Mouse (Mus musculus): ENCODE measurements around the gene Kctd8. TPM values are rescaled to one million over a fixed set of nuclear protein-coding genes. Genes with fewer than 3 reads are reported as not detected.
"Not testable (repeated sequence)": the region's sequence is repeated elsewhere in the genome, so short reads cannot be mapped to it uniquely, and the experiment has no call there.

Kctd8 gene
- polyA plus RNA-seq, 1 experiment from 2014 or later: 1.3 TPM

- H3K27me3 ChIP-seq (replicated peaks): no peaks in the 10 kb centered on the region
- H3K9me3 ChIP-seq: no peaks in the 10 kb centered on the region
- no peaks in the 10 kb centered on the region for H3K4me1 ChIP-seq
- no peak overlapping the region for H3K27ac ChIP-seq (replicated peaks)
- no peak overlapping the region for H3K4me2 ChIP-seq
- ATAC-seq (ENCODE audit: extremely low read depth, insufficient number of reproducible peaks, low FRiP score, low TSS enrichment): no peak
- H3K4me3 ChIP-seq: no peak overlapping the region
- WGBS: 74% methylated on average over 6 of the region's 6 CpGs
- H3K36me3 ChIP-seq: no peaks in the 10 kb centered on the region
- H3K9ac ChIP-seq: no peak overlapping the region
Measured at GRCm38 (mm10) chr5:69284359-69284758, 57.1 kb downstream of the Kctd8 start.

- Histone ChIP-seq H3K4me1 (no peaks in the 10 kb centered on the region), H3K36me3 (no peaks in the 10 kb centered on the region), H3K4me3 (no peak overlapping the region), H3K4me2 (no peak overlapping the region), H3K27me3 (replicated peaks) (no peaks in the 10 kb centered on the region), H3K27ac (replicated peaks) (no peak overlapping the region), H3K9ac (no peak overlapping the region), H3K9me3 (no peaks in the 10 kb centered on the region)
- WGBS: 73% methylated on average over 2 of the region's 2 CpGs
- no peak for ATAC-seq (ENCODE audit: extremely low read depth, insufficient number of reproducible peaks, low FRiP score, low TSS enrichment)
Measured at GRCm38 (mm10) chr5:69252366-69252765, 89.1 kb downstream of the Kctd8 start.

- Histone ChIP-seq H3K27me3 (replicated peaks) (no peaks in the 10 kb centered on the region), H3K4me3 (no peak overlapping the region), H3K27ac (replicated peaks) (no peak overlapping the region), H3K4me1 (no peaks in the 10 kb centered on the region), H3K9me3 (no peaks in the 10 kb centered on the region), H3K36me3 (no peaks in the 10 kb centered on the region), H3K4me2 (no peak overlapping the region), H3K9ac (no peak overlapping the region)
- WGBS: 67% methylated on average over 1 of the region's 1 CpGs
- ATAC-seq (ENCODE audit: extremely low read depth, insufficient number of reproducible peaks, low FRiP score, low TSS enrichment): no peak
Measured at GRCm38 (mm10) chr5:69241931-69242330, 99.5 kb downstream of the Kctd8 start.

GRCm38 (mm10) chr5:69233560-69233959 is 107.9 kb downstream of the Kctd8 start:
- Histone ChIP-seq H3K36me3 (no peaks in the 10 kb centered on the region), H3K4me1 (no peaks in the 10 kb centered on the region), H3K9me3 (no peaks in the 10 kb centered on the region), H3K4me3 (no peak overlapping the region), H3K27me3 (replicated peaks) (no peaks in the 10 kb centered on the region), H3K9ac (no peak overlapping the region), H3K4me2 (no peak overlapping the region), H3K27ac (replicated peaks) (no peak overlapping the region)
- no peak for ATAC-seq (ENCODE audit: extremely low read depth, insufficient number of reproducible peaks, low FRiP score, low TSS enrichment)
- 51% methylated on average over 4 of the region's 4 CpGs for WGBS

- not testable (repeated sequence) for H3K36me3 ChIP-seq; H3K4me1 ChIP-seq; ATAC-seq (ENCODE audit: extremely low read depth, insufficient number of reproducible peaks, low FRiP score, low TSS enrichment); H3K4me3 ChIP-seq; H3K27me3 ChIP-seq (replicated peaks); H3K9ac ChIP-seq; H3K9me3 ChIP-seq; H3K27ac ChIP-seq (replicated peaks); H3K4me2 ChIP-seq
- WGBS: 73% methylated on average over 1 of the region's 1 CpGs
Measured at GRCm38 (mm10) chr5:69231649-69232048, 109.8 kb downstream of the Kctd8 start.

- ATAC-seq (ENCODE audit: extremely low read depth, insufficient number of reproducible peaks, low FRiP score, low TSS enrichment): no peak
- Histone ChIP-seq H3K36me3 (no peaks in the 10 kb centered on the region), H3K9me3 (no peaks in the 10 kb centered on the region), H3K27ac (replicated peaks) (no peak overlapping the region), H3K4me2 (no peak overlapping the region), H3K4me1 (no peaks in the 10 kb centered on the region), H3K27me3 (replicated peaks) (no peaks in the 10 kb centered on the region), H3K4me3 (no peak overlapping the region), H3K9ac (no peak overlapping the region)
- 73% methylated on average over 2 of the region's 2 CpGs for WGBS
Measured at GRCm38 (mm10) chr5:69227147-69227546, 114.3 kb downstream of the Kctd8 start.

- H3K27ac ChIP-seq (replicated peaks): no peak overlapping the region
- no peak overlapping the region for H3K4me3 ChIP-seq
- no peaks in the 10 kb centered on the region for H3K27me3 ChIP-seq (replicated peaks)
- 65% methylated on average over 1 of the region's 1 CpGs for WGBS
- no peak for ATAC-seq (ENCODE audit: extremely low read depth, insufficient number of reproducible peaks, low FRiP score, low TSS enrichment)
- H3K4me1 ChIP-seq: no peaks in the 10 kb centered on the region
- H3K9me3 ChIP-seq: no peaks in the 10 kb centered on the region
- H3K9ac ChIP-seq: no peak overlapping the region
- H3K36me3 ChIP-seq: no peaks in the 10 kb centered on the region
- no peak overlapping the region for H3K4me2 ChIP-seq
Measured at GRCm38 (mm10) chr5:69222608-69223007, 118.9 kb downstream of the Kctd8 start.

- no peak for ATAC-seq (ENCODE audit: extremely low read depth, insufficient number of reproducible peaks, low FRiP score, low TSS enrichment)
Measured at GRCm38 (mm10) chr5:69215216-69215615, 126.3 kb downstream of the Kctd8 start.

GRCm38 (mm10) chr5:69209401-69209800 is 132.1 kb downstream of the Kctd8 start:
- no peak overlapping the region for H3K4me3 ChIP-seq
- no peak overlapping the region for H3K9ac ChIP-seq
- no peak for ATAC-seq (ENCODE audit: extremely low read depth, insufficient number of reproducible peaks, low FRiP score, low TSS enrichment)
- H3K9me3 ChIP-seq: no peaks in the 10 kb centered on the region
- H3K27ac ChIP-seq (replicated peaks): no peak overlapping the region
- H3K27me3 ChIP-seq (replicated peaks): no peaks in the 10 kb centered on the region
- no peak overlapping the region for H3K4me2 ChIP-seq
- no peaks in the 10 kb centered on the region for H3K36me3 ChIP-seq
- peaks cover 6% of the 10 kb centered on the region for H3K4me1 ChIP-seq

More at GRCm38 (mm10) chr5:69215216-69215615, 126.3 kb downstream of the Kctd8 start:
- no peak overlapping the region for H3K4me2 ChIP-seq
- H3K27ac ChIP-seq (replicated peaks): no peak overlapping the region
- H3K27me3 ChIP-seq (replicated peaks): no peaks in the 10 kb centered on the region
- no peaks in the 10 kb centered on the region for H3K36me3 ChIP-seq
- H3K9ac ChIP-seq: no peak overlapping the region
- no peaks in the 10 kb centered on the region for H3K4me1 ChIP-seq
- H3K4me3 ChIP-seq: no peak overlapping the region
- whole genome bisulfite sequencing: 64% methylated on average over 3 of the region's 3 CpGs
- H3K9me3 ChIP-seq: no peaks in the 10 kb centered on the region

GRCm38 (mm10) chr5:69207713-69208112 is 133.8 kb downstream of the Kctd8 start:
- no peak overlapping the region for H3K9ac ChIP-seq
- H3K9me3 ChIP-seq: no peaks in the 10 kb centered on the region
- WGBS: 57% methylated on average over 2 of the region's 2 CpGs
- H3K4me3 ChIP-seq: no peak overlapping the region
- H3K27me3 ChIP-seq (replicated peaks): no peaks in the 10 kb centered on the region
- H3K27ac ChIP-seq (replicated peaks): no peak overlapping the region
- no peak for ATAC-seq (ENCODE audit: extremely low read depth, insufficient number of reproducible peaks, low FRiP score, low TSS enrichment)
- H3K4me1 ChIP-seq: peaks cover 6% of the 10 kb centered on the region
- no peaks in the 10 kb centered on the region for H3K36me3 ChIP-seq
- H3K4me2 ChIP-seq: no peak overlapping the region

GRCm38 (mm10) chr5:69159897-69160509 is 181.5 kb downstream of the Kctd8 start:
- ATAC-seq (ENCODE audit: extremely low read depth, insufficient number of reproducible peaks, low FRiP score, low TSS enrichment): no peak
- WGBS: 78% methylated on average over 4 of the region's 4 CpGs
- Histone ChIP-seq H3K9me3 (no peaks in the 10 kb centered on the region), H3K4me2 (no peak overlapping the region), H3K4me1 (no peaks in the 10 kb centered on the region), H3K36me3 (no peaks in the 10 kb centered on the region), H3K4me3 (no peak overlapping the region), H3K27me3 (replicated peaks) (no peaks in the 10 kb centered on the region), H3K27ac (replicated peaks) (no peak overlapping the region), H3K9ac (no peak overlapping the region)

- ATAC-seq (ENCODE audit: extremely low read depth, insufficient number of reproducible peaks, low FRiP score, low TSS enrichment): no peak
- Histone ChIP-seq H3K4me1 (peaks cover 10% of the 10 kb centered on the region), H3K27ac (replicated peaks) (no peak overlapping the region), H3K4me2 (no peak overlapping the region), H3K36me3 (no peaks in the 10 kb centered on the region), H3K9me3 (no peaks in the 10 kb centered on the region), H3K4me3 (no peak overlapping the region), H3K27me3 (replicated peaks) (no peaks in the 10 kb centered on the region), H3K9ac (no peak overlapping the region)
- 61% methylated on average over 3 of the region's 3 CpGs for WGBS
Measured at GRCm38 (mm10) chr5:69156489-69156888, 185.0 kb downstream of the Kctd8 start.

Measured in heart, embryonic 13.5 days (tissue).